Mouse (Mus musculus) intestine, postnatal 0 days (tissue): ENCODE measurements at regions not wholly inside any gene's neighbourhood (a gene's known extent, or its start where the extent isn't known, plus 50 kb on each side); places are given as distances from the start of the nearest gene placed in this dataset.

Experiments
- ATAC-seq: fragments of 200-750 bp; cut with Nextera tagmentation; 2 replicates; pipeline ENCODE4 v1.8.0; 2017; ENCODE audit warnings: mild to moderate bottlenecking, moderate TSS enrichment, moderate library complexity
- H3K27ac ChIP-seq: fragments of 300-500 bp; sonication (generic); 2 replicates; pipeline ENCODE4 v1.5.1; 2014; ENCODE audit warnings: mild to moderate bottlenecking, low read depth, low read length, moderate library complexity
- H3K27me3 ChIP-seq: fragments of 300-500 bp; sonication (generic); replicated peaks from 2 replicates; pipeline ENCODE4 v1.6.1; 2014; ENCODE audit warnings: low read length, mixed read lengths; ENCODE audit not compliant: control insufficient read depth, insufficient read depth
- H3K36me3 ChIP-seq: fragments of 300-500 bp; sonication (generic); 2 replicates; pipeline ENCODE4 v1.6.1; 2014; ENCODE audit warnings: mild to moderate bottlenecking, moderate library complexity; ENCODE audit not compliant: control insufficient read depth, insufficient read depth
- H3K4me1 ChIP-seq: fragments of 300-500 bp; sonication (generic); replicated peaks from 2 replicates; pipeline ENCODE4 v1.6.1; 2014; ENCODE audit warnings: antibody characterized with exemption, low read length, mixed read lengths; ENCODE audit not compliant: control insufficient read depth, insufficient read depth
- H3K4me2 ChIP-seq: fragments of 300-500 bp; sonication (generic); replicated peaks from 2 replicates; pipeline ENCODE4 v1.6.1; 2014; ENCODE audit warnings: low read depth, mild to moderate bottlenecking, moderate library complexity
- H3K4me3 ChIP-seq: fragments of 300-500 bp; sonication (generic); 2 replicates; pipeline ENCODE4 v1.5.1; 2014; ENCODE audit warnings: low read depth, low read length
- H3K9ac ChIP-seq: fragments of 300-500 bp; sonication (generic); 2 replicates; pipeline ENCODE4 v1.6.1; 2014; ENCODE audit warnings: mild to moderate bottlenecking, low read depth, low read length
- H3K9me3 ChIP-seq: fragments of 300-500 bp; sonication (generic); 2 replicates; pipeline ENCODE4 v1.6.1; 2016; ENCODE audit warnings: mixed run types; ENCODE audit not compliant: control insufficient read depth
- CTCF ChIP-seq: sonication (generic); IDR thresholded peaks from 2 replicates; pipeline ENCODE4 v1.5.1; 2016; ENCODE audit warnings: low read depth, mild to moderate bottlenecking, control low read depth, antibody characterized with exemption, moderate library complexity
- WGBS: fragments of 180-500 bp; shearing (Covaris S2); extraction: QIAGEN DNeasy Blood & Tissue Kit; methylation state at CpG from one replicate; pipeline ENCODE4 v1.1.7; 2014; 5-methylcytosine and 5-hydroxymethylcytosine counted together

DNA sequence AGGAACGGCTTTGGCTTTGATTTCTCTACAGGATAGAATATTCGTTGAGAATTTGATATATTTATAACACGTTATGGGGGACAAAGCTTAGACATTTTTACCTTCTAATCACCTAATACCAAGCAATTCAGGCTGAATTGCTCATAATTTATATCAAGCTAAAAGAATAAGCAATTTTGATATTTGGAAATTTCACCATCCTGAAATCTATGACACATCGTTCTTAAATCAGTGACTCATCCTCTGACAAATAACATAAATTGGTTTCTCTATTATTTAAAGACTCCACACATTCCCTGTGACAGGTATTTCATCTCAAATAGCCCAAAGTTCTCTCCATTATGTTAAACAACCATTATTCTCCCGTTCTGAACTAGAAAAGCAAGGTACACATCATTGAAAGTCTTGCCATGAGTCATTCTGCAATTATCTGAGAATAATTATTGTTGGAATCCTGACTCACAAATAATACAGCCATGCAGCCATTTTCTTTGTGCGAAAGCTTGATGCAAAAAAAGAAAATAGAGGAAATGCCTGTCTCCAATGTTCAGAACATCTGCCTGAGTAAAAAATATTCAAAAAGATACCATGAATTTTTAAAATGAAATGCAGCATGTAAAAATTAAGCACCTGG lies 182.3 kb upstream of the BC052040 start:
- no peaks in the 10 kb centered on the region for H3K4me1 ChIP-seq
- no peak overlapping the region for H3K4me2 ChIP-seq
- no peak overlapping the region for H3K4me3 ChIP-seq
- H3K9me3 ChIP-seq: no peaks in the 10 kb centered on the region
- TF ChIP-seq CTCF: no peak
- H3K27ac ChIP-seq: no peak overlapping the region
- H3K27me3 ChIP-seq: no peaks in the 10 kb centered on the region
- no peak overlapping the region for H3K9ac ChIP-seq
- ATAC-seq: no peak
- no peaks in the 10 kb centered on the region for H3K36me3 ChIP-seq
- 63% methylated on average over 6 of the region's 6 CpGs for WGBS

DNA sequence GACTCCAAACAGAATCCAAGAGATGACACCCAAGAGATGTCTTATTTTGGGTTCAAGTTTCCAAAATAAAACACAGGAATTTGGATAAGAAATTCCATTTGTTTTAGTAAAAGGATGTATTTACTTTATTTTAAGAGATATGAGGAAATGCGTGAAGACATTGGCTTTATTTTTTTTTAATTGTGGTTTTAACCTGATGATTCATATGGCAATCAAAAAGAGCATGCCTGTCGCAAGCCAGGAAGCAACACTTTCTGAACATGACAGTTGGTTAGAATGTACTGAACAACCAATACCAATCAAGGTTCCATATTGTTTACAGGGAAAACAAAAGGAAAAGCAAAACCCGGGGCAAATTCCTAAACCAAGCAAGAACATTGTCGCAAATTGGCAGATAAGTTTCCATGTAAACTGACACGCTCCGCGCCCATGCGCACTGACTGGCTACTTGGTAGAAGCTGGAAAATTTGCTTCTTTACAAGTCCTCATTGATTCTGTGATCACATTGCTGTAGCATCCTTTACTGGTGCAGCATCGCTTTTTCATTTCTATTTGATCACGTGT lies 181.4 kb upstream of the BC052040 start:
- no peaks in the 10 kb centered on the region for H3K27me3 ChIP-seq
- 91% methylated on average over 10 of the region's 10 CpGs for WGBS
- H3K36me3 ChIP-seq: no peaks in the 10 kb centered on the region
- H3K9me3 ChIP-seq: no peaks in the 10 kb centered on the region
- no peak overlapping the region for H3K27ac ChIP-seq
- ATAC-seq: no peak
- H3K4me3 ChIP-seq: no peak overlapping the region
- H3K4me1 ChIP-seq: no peaks in the 10 kb centered on the region
- H3K4me2 ChIP-seq: no peak overlapping the region
- no peak overlapping the region for H3K9ac ChIP-seq
- no peak for TF ChIP-seq CTCF

DNA sequence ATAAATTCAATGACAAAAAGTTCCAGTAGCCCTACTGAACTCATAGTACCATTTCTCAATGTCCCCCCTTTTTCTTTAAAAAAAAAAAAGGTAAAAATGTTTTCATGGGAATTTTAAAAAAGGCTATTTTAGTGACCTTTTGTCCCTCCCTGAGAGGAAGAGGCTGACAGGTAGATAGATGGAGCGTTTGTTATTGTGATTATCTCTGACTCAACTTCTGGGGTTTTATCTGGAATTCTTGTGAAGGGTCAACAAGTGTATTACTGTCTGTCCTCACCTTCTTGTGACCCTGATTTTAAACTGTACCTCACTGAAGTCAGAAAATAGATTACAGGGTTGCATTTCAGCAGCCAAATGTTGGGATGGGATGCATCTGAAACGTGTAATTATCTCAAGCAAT lies 179.3 kb upstream of the BC052040 start:
- no peak overlapping the region for H3K4me2 ChIP-seq
- H3K9me3 ChIP-seq: no peaks in the 10 kb centered on the region
- H3K9ac ChIP-seq: no peak overlapping the region
- TF ChIP-seq CTCF: no peak
- WGBS: 27% methylated on average over 2 of the region's 2 CpGs
- ATAC-seq: no peak
- no peak overlapping the region for H3K4me3 ChIP-seq
- no peak overlapping the region for H3K27ac ChIP-seq
- no peaks in the 10 kb centered on the region for H3K27me3 ChIP-seq
- H3K4me1 ChIP-seq: no peaks in the 10 kb centered on the region
- no peaks in the 10 kb centered on the region for H3K36me3 ChIP-seq

DNA sequence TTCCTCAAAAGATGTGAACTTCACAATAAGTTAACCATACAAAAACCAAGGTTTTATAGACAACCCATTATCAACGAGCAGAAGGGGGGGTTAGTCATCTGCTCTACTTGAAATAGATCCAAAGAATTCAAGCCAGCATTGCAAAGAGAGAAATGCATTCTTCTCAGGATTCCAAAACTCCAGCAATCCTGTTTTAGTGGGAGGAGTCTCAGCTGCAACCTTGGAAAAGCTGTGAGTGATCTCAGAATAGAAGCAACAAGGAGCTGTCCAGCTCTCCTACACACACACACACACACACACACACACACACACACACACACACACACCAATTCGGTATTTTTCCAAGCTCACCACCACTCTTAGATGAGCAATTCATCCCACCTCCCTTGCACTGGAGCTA lies 149.0 kb upstream of the BC052040 start:
- Histone ChIP-seq H3K36me3 (no peaks in the 10 kb centered on the region), H3K9ac (no peak overlapping the region), H3K4me2 (no peak overlapping the region), H3K9me3 (no peaks in the 10 kb centered on the region), H3K27me3 (no peaks in the 10 kb centered on the region), H3K4me1 (no peaks in the 10 kb centered on the region), H3K27ac (no peak overlapping the region), H3K4me3 (no peak overlapping the region)
- TF ChIP-seq CTCF: no peak
- no peak for ATAC-seq
- 45% methylated on average over 2 of the region's 2 CpGs for WGBS

DNA sequence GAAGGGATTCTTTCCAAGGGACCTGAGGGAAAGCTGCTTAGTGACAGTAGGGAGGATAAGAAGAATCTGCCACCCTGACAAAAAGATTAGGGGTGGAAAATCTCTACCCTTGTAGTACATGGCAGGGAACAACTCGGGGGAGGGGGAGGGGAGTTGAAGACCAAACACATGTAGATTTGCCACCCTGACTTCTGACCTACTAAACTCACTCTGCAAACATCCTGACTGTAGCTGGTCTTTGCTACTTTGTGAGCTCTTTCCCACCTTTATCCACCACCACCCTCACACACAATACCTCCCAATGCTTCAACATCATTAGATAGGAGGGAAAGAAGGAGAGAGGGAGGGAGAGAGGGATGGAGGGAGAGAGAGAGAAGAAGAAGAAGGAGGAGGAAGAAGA lies 140.4 kb upstream of the BC052040 start:
- no peak for ATAC-seq
- Histone ChIP-seq H3K9me3 (no peaks in the 10 kb centered on the region), H3K36me3 (no peaks in the 10 kb centered on the region), H3K4me3 (no peak overlapping the region), H3K27ac (no peak overlapping the region), H3K27me3 (no peaks in the 10 kb centered on the region), H3K9ac (no peak overlapping the region), H3K4me1 (no peaks in the 10 kb centered on the region), H3K4me2 (no peak overlapping the region)
- no peak for TF ChIP-seq CTCF
- whole genome bisulfite sequencing: 25% methylated on average over 1 of the region's 1 CpGs

DNA sequence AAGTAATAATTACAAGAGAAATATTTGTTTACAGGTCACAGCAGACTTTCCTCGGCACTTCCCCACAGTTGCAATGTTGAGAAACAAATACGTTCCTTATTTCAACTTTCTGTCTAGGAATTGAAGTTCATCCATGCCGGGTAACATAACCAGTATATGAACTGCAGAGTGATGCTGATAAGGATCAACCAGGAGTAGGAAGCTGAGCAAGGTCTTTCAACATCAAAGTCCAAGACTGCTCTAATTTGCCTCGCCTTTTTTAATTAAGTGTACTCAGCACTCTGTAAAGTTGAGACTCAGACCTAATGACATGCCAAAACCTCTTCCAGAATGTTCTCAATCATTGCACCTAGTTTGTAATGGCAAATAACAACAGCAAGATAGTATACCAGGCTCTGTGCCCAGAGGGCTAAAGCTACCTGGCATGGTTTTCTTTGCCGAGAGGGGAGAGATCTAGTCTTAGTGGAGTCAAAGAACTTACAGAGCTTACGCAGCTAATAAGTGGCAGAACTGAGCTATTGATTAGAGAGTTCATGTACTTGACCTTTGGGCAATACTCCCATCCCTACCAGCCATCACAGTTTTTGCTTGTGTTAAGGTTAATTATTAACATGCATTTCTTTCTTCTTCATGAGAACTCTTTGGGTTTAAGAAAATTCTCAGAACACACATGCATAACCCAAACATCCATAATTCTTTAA lies 131.6 kb upstream of the BC052040 start:
- Histone ChIP-seq H3K27me3 (no peaks in the 10 kb centered on the region), H3K4me1 (no peaks in the 10 kb centered on the region), H3K4me3 (no peak overlapping the region), H3K9ac (no peak overlapping the region), H3K36me3 (no peaks in the 10 kb centered on the region), H3K4me2 (peak overlapping the region; percentile 45), H3K9me3 (no peaks in the 10 kb centered on the region), H3K27ac (peak overlapping the region; percentile 50; the same call in 1 of the 2 replicates)
- peak; percentile 97 for ATAC-seq
- 46% methylated on average over 6 of the region's 6 CpGs for WGBS
- TF ChIP-seq CTCF: no peak
